Mouse (Mus musculus) myocyte (in vitro differentiated cells): ENCODE results near the gene Atp2b2.

ENCODE experiments used
- CEBPB ChIP-seq: IDR thresholded peaks from 2 replicates; pipeline ENCODE4 v1.6.1; 2011; ENCODE audit warnings: mild to moderate bottlenecking, moderate library complexity; ENCODE audit not compliant: poor library complexity, insufficient read depth, severe bottlenecking
- E2F4 ChIP-seq: IDR thresholded peaks from one replicate; pipeline ENCODE4 v1.6.1; 2011; ENCODE audit warnings: mild to moderate bottlenecking, control low read depth, moderate library complexity; ENCODE audit not compliant: insufficient read depth
- MAX ChIP-seq: IDR thresholded peaks from one replicate; pipeline ENCODE4 v1.6.1; 2011; ENCODE audit warnings: low read depth, mild to moderate bottlenecking, control low read depth
- MYOD1 ChIP-seq, 3 experiments: IDR thresholded peaks; one replicate each; pipeline ENCODE4 v1.6.1; 2011; ENCODE audit warnings: control low read depth in 2 of 3, low read depth in 2 of 3, mild to moderate bottlenecking in 2 of 3, moderate library complexity in 1 of 3; ENCODE audit not compliant: insufficient read length in 2 of 3, control insufficient read depth in 1 of 3
- MYOG ChIP-seq, 3 experiments: IDR thresholded peaks; one replicate each; pipeline ENCODE4 v1.6.1; 2011; ENCODE audit warnings: control low read depth in 2 of 3, low read depth in 2 of 3, mild to moderate bottlenecking in 2 of 3; ENCODE audit not compliant: insufficient read length in 2 of 3, control insufficient read depth in 1 of 3, insufficient read depth in 1 of 3
- POLR2A ChIP-seq: IDR thresholded peaks from one replicate; pipeline ENCODE4 v1.6.1; 2011; ENCODE audit warnings: low read depth, mild to moderate bottlenecking, control low read depth, moderate library complexity; ENCODE audit not compliant: insufficient read length
- POLR2AphosphoS2 ChIP-seq: IDR thresholded peaks from one replicate; pipeline ENCODE4 v1.6.1; 2011; ENCODE audit warnings: low read depth, control low read depth; ENCODE audit not compliant: insufficient read length
- TCF12 ChIP-seq: IDR thresholded peaks from one replicate; pipeline ENCODE4 v1.6.1; 2011; ENCODE audit warnings: mild to moderate bottlenecking, control low read depth; ENCODE audit not compliant: poor library complexity, insufficient read depth, severe bottlenecking
- USF1 ChIP-seq: IDR thresholded peaks from one replicate; pipeline ENCODE4 v1.6.1; 2011; ENCODE audit warnings: low read depth, mild to moderate bottlenecking, control low read depth, moderate library complexity

DNA sequence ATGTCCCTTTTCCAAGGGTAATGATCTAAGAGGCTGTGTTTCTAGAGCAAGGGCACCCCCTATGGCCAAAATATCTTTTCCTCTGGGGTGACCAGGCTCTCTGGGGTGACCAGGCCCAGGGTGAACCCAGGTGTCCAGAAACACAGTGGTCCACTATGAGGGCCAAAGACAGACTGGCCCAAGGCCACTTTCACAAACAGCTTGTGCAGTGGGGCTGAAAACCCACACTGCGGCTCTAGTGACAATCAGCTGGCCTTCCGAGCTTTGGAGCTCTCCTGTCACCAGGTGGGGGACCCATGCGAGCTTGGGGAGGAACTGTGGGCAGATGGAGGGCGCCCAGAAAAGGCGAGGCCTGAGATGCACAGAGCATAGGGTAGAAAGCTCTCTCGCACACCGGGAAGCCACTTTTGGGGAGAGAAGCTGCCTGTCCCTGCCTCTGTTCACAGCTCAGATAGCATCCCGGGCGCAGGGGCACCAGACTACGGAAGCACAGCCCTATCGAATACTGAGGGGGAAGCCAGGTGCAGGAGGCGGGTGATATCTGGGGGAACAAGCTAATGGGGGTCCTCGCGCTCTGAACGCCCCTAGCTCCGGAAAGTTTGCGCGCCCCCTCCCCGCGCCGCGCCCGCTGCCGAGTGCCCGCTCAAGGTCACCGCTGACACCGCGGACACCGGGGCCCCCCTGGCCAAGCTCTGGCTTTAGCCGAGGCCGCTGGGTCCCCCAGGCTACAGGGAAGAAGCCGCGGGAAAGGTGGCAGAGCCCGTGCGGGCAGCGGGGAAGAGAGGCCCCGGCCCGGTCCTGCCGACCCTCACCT is 1.1 kb downstream of the Atp2b2 start:
- TF ChIP-seq MYOG (IDR thresholded peaks at IDR 0.05; ENCODE audit: control insufficient read depth in 1 of 3, insufficient read depth in 1 of 3, insufficient read length in 2 of 3, low read depth in 2 of 3) (no peak), MAX (no peak), CEBPB (no peak), USF1 (no peak), POLR2A (no peak), TCF12 (no peak), E2F4 (no peak), MYOD1 (IDR thresholded peaks at IDR 0.05; ENCODE audit: control insufficient read depth in 1 of 3, insufficient read length in 2 of 3, low read depth in 2 of 3) (no peak), POLR2AphosphoS2 (no peak)
